Mouse (Mus musculus): ENCODE measurements around the gene Dmc1.
A peak's percentile ranks its signal among the peaks of the same experiment; 100 is the strongest.

Gene Dmc1

GRCm38 (mm10) chr15:79559649-79560048 is 45.3 kb downstream of the Dmc1 start:
- DNase-seq: no peak

- DNase-seq: no peak
Observed at GRCm38 (mm10) chr15:79552566-79552965, 52.3 kb downstream of the Dmc1 start.

- DNase-seq: no peak
Observed at GRCm38 (mm10) chr15:79548226-79548625, 56.7 kb downstream of the Dmc1 start.

- DNase-seq: no peak
Observed at GRCm38 (mm10) chr15:79547289-79547820, 57.6 kb downstream of the Dmc1 start.

- peak; percentile 99 for DNase-seq
Observed at GRCm38 (mm10) chr15:79546410-79547288, 58.3 kb downstream of the Dmc1 start, which contains the start of gene Ddx17. Gene Ddx17 (minus strand): TSS chr15:79546741.

GRCm38 (mm10) chr15:79545921-79546399 is 58.9 kb downstream of the Dmc1 start:
- peak; percentile 88 for DNase-seq

GRCm38 (mm10) chr15:79545496-79545895 is 59.4 kb downstream of the Dmc1 start:
- DNase-seq: no peak

GRCm38 (mm10) chr15:79543968-79544367 is 60.9 kb downstream of the Dmc1 start:
- no peak for DNase-seq

- no peak for DNase-seq
Observed at GRCm38 (mm10) chr15:79533796-79534195, 71.1 kb downstream of the Dmc1 start.

GRCm38 (mm10) chr15:79529935-79530334 is 75.0 kb downstream of the Dmc1 start:
- peak; percentile 19 for DNase-seq

GRCm38 (mm10) chr15:79527991-79528639 is 76.8 kb downstream of the Dmc1 start:
- no peak for DNase-seq

- DNase-seq: peak; percentile 19
Observed at GRCm38 (mm10) chr15:79527192-79527591, 77.7 kb downstream of the Dmc1 start.

GRCm38 (mm10) chr15:79525979-79526768 is 78.7 kb downstream of the Dmc1 start:
- peak; percentile 51 for DNase-seq

- no peak for DNase-seq
Observed at GRCm38 (mm10) chr15:79525564-79525963, 79.3 kb downstream of the Dmc1 start.

- DNase-seq: no peak
Observed at GRCm38 (mm10) chr15:79519400-79520220, 85.3 kb downstream of the Dmc1 start.

- peak; percentile 47 for DNase-seq
Observed at GRCm38 (mm10) chr15:79518571-79518970, 86.3 kb downstream of the Dmc1 start.

GRCm38 (mm10) chr15:79517710-79518109 is 87.2 kb downstream of the Dmc1 start:
- DNase-seq: no peak

- peak; percentile 88 for DNase-seq
Observed at GRCm38 (mm10) chr15:79516171-79517096, 88.5 kb downstream of the Dmc1 start, which contains the start of gene Kdelr3. Gene Kdelr3 (plus strand): TSS chr15:79516411.

GRCm38 (mm10) chr15:79513940-79514339 is 91.0 kb downstream of the Dmc1 start:
- peak; percentile 78 for DNase-seq

GRCm38 (mm10) chr15:79511553-79512320 is 93.2 kb downstream of the Dmc1 start:
- peak; percentile 94 for DNase-seq
